Mouse (Mus musculus) kidney, embryonic 14.5 days (tissue): Measurements from ENCODE around the gene Spn. TPM values are rescaled to one million over a fixed set of nuclear protein-coding genes. Genes with fewer than 3 reads are reported as not detected.
"Not testable (repeated sequence)": the region's sequence is repeated elsewhere in the genome, so short reads cannot be mapped to it uniquely, and the experiment has no call there.

Source experiments
- ATAC-seq: fragments of 200-750 bp; cut with Nextera tagmentation; 2 replicates; pipeline ENCODE4 v1.8.0; 2017; ENCODE audit warnings: moderate number of reproducible peaks, mild to moderate bottlenecking, moderate TSS enrichment, moderate library complexity; ENCODE audit not compliant: low FRiP score, low TSS enrichment
- H3K27ac ChIP-seq: fragments of 300-500 bp; sonication (generic); 2 replicates; pipeline ENCODE4 v1.5.1; 2014; ENCODE audit warnings: low read depth, mild to moderate bottlenecking, low read length, moderate library complexity, mixed read lengths
- H3K27me3 ChIP-seq: fragments of 300-500 bp; sonication (generic); 2 replicates; pipeline ENCODE4 v1.6.1; 2014; ENCODE audit warnings: mild to moderate bottlenecking, low read length; ENCODE audit not compliant: control insufficient read depth, insufficient read depth
- H3K36me3 ChIP-seq: fragments of 300-500 bp; sonication (generic); 2 replicates; pipeline ENCODE4 v1.6.1; 2014; ENCODE audit warnings: low read length, mixed read lengths; ENCODE audit not compliant: control insufficient read depth, insufficient read depth
- H3K4me1 ChIP-seq: fragments of 300-500 bp; sonication (generic); 2 replicates; pipeline ENCODE4 v1.6.1; 2014; ENCODE audit warnings: low read length, mixed read lengths; ENCODE audit not compliant: control insufficient read depth, insufficient read depth
- H3K4me2 ChIP-seq: fragments of 300-500 bp; sonication (generic); replicated peaks from 2 replicates; pipeline ENCODE4 v1.6.1; 2014; ENCODE audit warnings: low read depth, mild to moderate bottlenecking, low read length
- H3K4me3 ChIP-seq: fragments of 300-500 bp; sonication (generic); 2 replicates; pipeline ENCODE4 v1.5.1; 2014; ENCODE audit warnings: mild to moderate bottlenecking, low read length
- H3K9ac ChIP-seq: fragments of 300-500 bp; sonication (generic); 2 replicates; pipeline ENCODE4 v1.6.1; 2014; ENCODE audit warnings: low read depth, mild to moderate bottlenecking, low read length, moderate library complexity
- H3K9me3 ChIP-seq: fragments of 300-500 bp; sonication (generic); 2 replicates; pipeline ENCODE4 v1.6.1; 2016; ENCODE audit warnings: low read length; ENCODE audit not compliant: control insufficient read depth
- WGBS: fragments of 180-500 bp; shearing (Covaris S2); extraction: QIAGEN DNeasy Blood & Tissue Kit; methylation state at CpG from one replicate; pipeline ENCODE4 v1.1.7; 2014; 5-methylcytosine and 5-hydroxymethylcytosine counted together
- polyA plus RNA-seq: library from polyadenylated mRNA; unstranded; fragments of >200 nt; fragmentation: Nextera tagmentation; extraction: Ambion mirVana; gene quantifications from 2 replicates; pipeline ENCODE4 v1.2.1, GENCODE M21; 2014

Spn gene
- polyA plus RNA-seq, 1 experiment from 2014 or later: 0.14 TPM

DNA sequence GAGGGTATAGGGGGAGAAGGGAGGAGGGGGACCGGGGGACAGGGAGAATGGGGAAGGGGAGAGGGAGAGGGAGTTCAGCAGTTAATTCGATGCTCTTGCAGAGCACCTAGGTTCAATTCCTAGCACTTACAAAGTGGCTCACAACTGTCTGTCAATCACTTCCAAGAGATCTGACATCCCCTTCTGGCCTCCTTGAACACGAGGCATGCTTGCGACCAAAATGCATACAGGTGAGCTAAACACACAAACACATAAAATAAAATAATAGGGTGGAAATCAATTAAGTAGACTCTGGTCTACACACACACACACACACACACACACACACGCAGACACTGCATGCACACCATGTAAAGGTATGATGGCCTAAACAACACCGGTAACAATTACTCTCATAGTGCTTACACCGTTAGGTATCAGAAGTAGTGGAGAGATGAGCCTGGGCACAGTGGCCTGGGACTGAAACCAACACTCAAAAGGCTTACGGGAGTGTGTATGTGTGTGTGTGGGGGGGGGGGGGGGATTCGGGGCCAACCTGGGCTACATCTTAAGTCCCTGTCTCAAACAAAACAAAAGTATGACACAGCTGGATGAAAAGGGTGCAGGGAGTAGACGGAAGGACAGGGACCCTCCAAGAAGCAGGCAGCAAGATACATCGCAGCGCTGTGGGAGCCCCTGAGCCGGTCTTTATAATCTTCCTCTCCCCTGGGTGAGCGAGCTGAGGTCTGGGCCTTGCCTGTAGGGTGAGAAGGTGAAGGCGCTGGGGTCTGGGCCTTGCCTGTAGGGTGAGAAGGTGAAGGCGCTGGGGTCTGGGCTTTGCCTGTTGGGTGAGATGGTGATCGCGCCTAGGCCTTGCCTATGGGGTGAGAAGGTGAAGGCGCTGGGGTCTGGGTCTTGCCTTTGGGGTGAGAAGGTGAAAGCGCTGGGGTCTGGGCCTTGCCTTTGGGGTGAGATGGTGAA, 47.2 kb downstream of the Spn start:
- 0 out of 2 replicates have a peak overlapping the region, but pooled peaks have one; percentile 3 for H3K4me2 ChIP-seq
- no peak overlapping the region for H3K9ac ChIP-seq
- H3K27me3 ChIP-seq: no peaks in the 10 kb centered on the region
- no peaks in the 10 kb centered on the region for H3K9me3 ChIP-seq
- 0 out of 2 replicates have a peak, but pooled peaks cover 7% of the 10 kb centered on the region for H3K4me1 ChIP-seq
- 89% methylated on average over 20 of the region's 20 CpGs for WGBS
- no peak for ATAC-seq
- H3K4me3 ChIP-seq: no peak overlapping the region
- no peaks in the 10 kb centered on the region for H3K36me3 ChIP-seq
- no peak overlapping the region for H3K27ac ChIP-seq

DNA sequence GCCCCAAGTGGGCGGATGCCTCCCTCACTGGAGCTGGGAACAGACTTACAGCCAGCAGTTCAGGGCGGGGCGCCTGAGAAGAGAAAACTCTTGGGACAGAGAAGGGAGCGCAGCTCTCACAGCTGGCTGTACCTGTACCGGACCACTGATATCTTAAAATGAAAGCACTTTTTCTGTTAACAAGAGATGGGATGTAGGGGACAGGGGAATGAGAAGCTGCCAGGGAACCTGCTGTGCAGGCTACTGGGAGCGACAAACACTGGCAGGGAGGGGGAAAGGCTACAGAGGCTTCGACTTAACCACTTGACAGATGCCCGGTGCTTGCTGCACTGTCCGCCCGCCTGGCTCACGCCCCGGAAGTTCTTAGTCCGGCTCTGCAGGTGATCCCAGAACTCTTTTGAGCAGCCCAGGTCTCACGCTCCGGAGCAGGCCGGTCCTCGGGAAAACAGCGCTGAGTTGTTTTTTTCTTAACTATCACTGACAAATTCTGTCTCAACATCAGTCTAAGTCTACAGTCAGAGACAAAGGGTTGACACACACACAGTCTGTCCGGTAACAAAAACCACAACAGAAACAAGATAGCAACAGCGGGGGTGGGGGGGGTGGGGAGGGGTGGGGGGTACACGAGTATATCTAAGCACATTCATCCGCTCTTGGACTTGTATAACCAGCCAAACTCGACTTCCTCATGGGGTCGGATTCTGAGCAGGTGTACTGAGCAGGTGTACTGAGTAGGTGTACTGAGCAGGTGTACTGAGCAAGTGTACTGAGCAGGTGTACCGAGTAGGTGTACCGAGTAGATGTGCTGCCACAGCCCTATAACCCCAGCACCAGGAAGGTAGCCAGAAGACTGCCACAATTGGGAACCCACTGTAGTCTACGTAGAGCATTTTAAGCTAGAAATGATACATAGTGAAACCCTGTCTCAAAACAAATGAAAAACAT, 48.5 kb downstream of the Spn start:
- Histone ChIP-seq H3K4me3 (peak overlapping the region; percentile 0; the same call in 1 of the 2 replicates), H3K27ac (no peak overlapping the region), H3K27me3 (no peaks in the 10 kb centered on the region), H3K36me3 (no peaks in the 10 kb centered on the region), H3K9ac (no peak overlapping the region; the same call in 1 of the 2 replicates), H3K9me3 (no peaks in the 10 kb centered on the region), H3K4me2 (0 out of 2 replicates have a peak overlapping the region, but pooled peaks have one; percentile 15), H3K4me1 (0 out of 2 replicates have a peak, but pooled peaks cover 7% of the 10 kb centered on the region)
- 0 out of 2 replicates have a peak, but pooled peaks have one; percentile 50 for ATAC-seq
- 23% methylated on average over 27 of the region's 27 CpGs for WGBS

GRCm38 (mm10) chr7:127088083-127088482, 49.5 kb downstream of the Spn start:
- Histone ChIP-seq H3K4me3 (no peak overlapping the region), H3K9ac (no peak overlapping the region), H3K4me1 (0 out of 2 replicates have a peak, but pooled peaks cover 7% of the 10 kb centered on the region), H3K27me3 (no peaks in the 10 kb centered on the region), H3K36me3 (no peaks in the 10 kb centered on the region), H3K27ac (no peak overlapping the region), H3K9me3 (no peaks in the 10 kb centered on the region), H3K4me2 (no peak overlapping the region)
- 82% methylated on average over 3 of the region's 3 CpGs for WGBS
- ATAC-seq: no peak

DNA sequence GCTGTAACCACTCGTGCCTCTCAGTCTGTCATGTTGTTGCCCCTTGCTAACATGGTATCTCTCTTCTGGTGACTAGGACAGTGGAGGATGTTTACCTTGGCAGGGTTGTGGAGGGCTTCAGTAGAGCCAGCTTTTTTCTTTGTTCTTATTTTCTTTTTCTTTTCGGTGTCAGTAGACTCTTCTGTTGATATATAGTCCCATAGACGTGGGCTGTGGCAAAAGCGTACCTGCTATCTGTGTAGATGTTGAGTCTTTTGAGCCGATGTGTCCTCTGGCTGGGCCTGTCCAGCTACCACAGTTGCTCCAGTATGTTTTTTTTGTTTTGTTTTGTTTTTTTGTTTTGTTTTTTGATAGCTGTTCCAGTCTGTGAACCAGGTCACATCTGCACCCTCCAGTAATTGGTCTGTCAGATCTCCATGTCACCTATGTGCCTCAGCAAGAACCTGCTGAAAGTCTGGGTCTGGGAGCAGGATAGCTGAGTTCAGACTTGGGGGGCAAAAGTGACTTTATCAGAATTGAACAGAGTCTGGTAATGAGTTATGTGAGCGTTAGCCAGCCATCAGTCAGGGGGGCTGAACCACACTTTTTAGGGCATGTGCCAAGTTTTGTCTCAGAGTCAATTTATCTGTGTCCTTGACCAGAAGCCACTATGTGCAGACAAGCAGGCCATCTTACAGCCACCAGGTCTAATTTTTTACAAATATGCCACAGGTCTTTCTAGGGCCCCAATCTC, 50.2 kb downstream of the Spn start, which contains the start of gene Zg16:
Zg16 (minus strand) TSS at position 51 of the 733 bp plus-strand sequence.
- H3K27ac ChIP-seq, H3K4me1 ChIP-seq, H3K9me3 ChIP-seq, H3K4me3 ChIP-seq, H3K4me2 ChIP-seq, ATAC-seq, H3K9ac ChIP-seq, H3K27me3 ChIP-seq, H3K36me3 ChIP-seq: not testable (repeated sequence)
- 75% methylated on average over 6 of the region's 6 CpGs for WGBS

DNA sequence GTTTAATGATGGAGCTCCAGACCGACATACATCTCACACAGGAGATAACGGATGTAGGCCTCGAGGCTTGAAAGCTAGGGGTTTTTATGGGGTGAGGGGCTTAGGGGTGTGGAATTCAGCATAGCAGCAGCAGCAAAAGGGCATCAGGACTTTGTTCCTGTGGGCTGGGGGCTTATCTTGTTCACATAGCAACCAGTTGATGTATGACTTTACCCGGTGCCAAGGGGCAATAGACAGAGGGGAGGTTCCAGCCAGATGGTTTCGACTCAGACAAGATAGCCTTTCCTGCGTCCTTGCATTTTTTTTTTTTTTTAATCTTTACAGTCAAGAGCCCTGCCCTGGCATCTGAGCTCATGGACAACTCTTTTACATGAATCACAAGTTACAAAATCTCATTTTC, 51.9 kb downstream of the Spn start:
- ATAC-seq: not testable (repeated sequence)
- WGBS: 52% methylated on average over 6 of the region's 6 CpGs

GRCm38 (mm10) chr7:127084794-127085193, 52.8 kb downstream of the Spn start:
- Histone ChIP-seq H3K4me1 (no peaks in the 10 kb centered on the region), H3K9me3 (no peaks in the 10 kb centered on the region), H3K9ac (no peak overlapping the region), H3K27me3 (no peaks in the 10 kb centered on the region), H3K36me3 (no peaks in the 10 kb centered on the region), H3K4me2 (no peak overlapping the region), H3K27ac (no peak overlapping the region), H3K4me3 (no peak overlapping the region)
- no peak for ATAC-seq
- WGBS: 87% methylated on average over 2 of the region's 2 CpGs

More for the DNA sequence above, 51.9 kb downstream of the Spn start:
- H3K27me3 ChIP-seq, H3K9ac ChIP-seq, H3K9me3 ChIP-seq, H3K36me3 ChIP-seq, H3K4me2 ChIP-seq, H3K4me1 ChIP-seq, H3K4me3 ChIP-seq, H3K27ac ChIP-seq: not testable (repeated sequence)

GRCm38 (mm10) chr7:127083689-127084088, 53.9 kb downstream of the Spn start:
- Histone ChIP-seq H3K36me3 (no peaks in the 10 kb centered on the region), H3K4me1 (no peaks in the 10 kb centered on the region), H3K9ac (no peak overlapping the region), H3K4me3 (no peak overlapping the region), H3K27ac (no peak overlapping the region), H3K27me3 (no peaks in the 10 kb centered on the region), H3K9me3 (no peaks in the 10 kb centered on the region), H3K4me2 (no peak overlapping the region)
- WGBS: 80% methylated on average over 4 of the region's 4 CpGs
- ATAC-seq: no peak

- Histone ChIP-seq H3K9me3 (no peaks in the 10 kb centered on the region), H3K4me1 (no peaks in the 10 kb centered on the region), H3K36me3 (no peaks in the 10 kb centered on the region), H3K27me3 (no peaks in the 10 kb centered on the region), H3K27ac (no peak overlapping the region), H3K4me3 (no peak overlapping the region), H3K9ac (no peak overlapping the region), H3K4me2 (no peak overlapping the region)
- ATAC-seq: no peak
- WGBS: 62% methylated on average over 2 of the region's 2 CpGs
Observed at GRCm38 (mm10) chr7:127082995-127083394, 54.6 kb downstream of the Spn start.
